Mouse (Mus musculus) forebrain, embryonic 15.5 days (tissue): ENCODE results near the gene Nmnat3. TPM values are rescaled to one million over a fixed set of nuclear protein-coding genes. Genes with fewer than 3 reads are reported as not detected.
A peak's percentile ranks its signal among the peaks of the same experiment; 100 is the strongest.

Source experiments
- ATAC-seq: fragments of 200-750 bp; cut with Nextera tagmentation; replicated peaks from 2 replicates; pipeline ENCODE4 v1.8.0; 2017; ENCODE audit warnings: mild to moderate bottlenecking, moderate TSS enrichment, moderate library complexity
- H3K27ac ChIP-seq: fragments of 300-500 bp; sonication (generic); replicated peaks from 2 replicates; pipeline ENCODE4 v1.5.1; 2015; ENCODE audit warnings: mild to moderate bottlenecking, inconsistent platforms
- H3K27me3 ChIP-seq: fragments of 300-500 bp; sonication (generic); 2 replicates; pipeline ENCODE4 v1.6.1; 2015; ENCODE audit warnings: inconsistent platforms
- H3K36me3 ChIP-seq: fragments of 300-500 bp; sonication (generic); 2 replicates; pipeline ENCODE4 v1.6.1; 2015; ENCODE audit warnings: mild to moderate bottlenecking, inconsistent platforms
- H3K4me1 ChIP-seq: fragments of 300-500 bp; sonication (generic); 2 replicates; pipeline ENCODE4 v1.6.1; 2015; ENCODE audit warnings: inconsistent platforms
- H3K4me2 ChIP-seq: fragments of 300-500 bp; sonication (generic); replicated peaks from 2 replicates; pipeline ENCODE4 v1.6.1; 2015; ENCODE audit warnings: mild to moderate bottlenecking, inconsistent platforms
- H3K4me3 ChIP-seq: fragments of 300-500 bp; sonication (generic); 2 replicates; pipeline ENCODE4 v1.5.1; 2015; ENCODE audit warnings: mild to moderate bottlenecking, inconsistent platforms
- H3K9ac ChIP-seq: fragments of 300-500 bp; sonication (generic); replicated peaks from 2 replicates; pipeline ENCODE4 v1.6.1; 2015; ENCODE audit warnings: mild to moderate bottlenecking, inconsistent platforms
- H3K9me3 ChIP-seq: fragments of 300-500 bp; sonication (generic); 2 replicates; pipeline ENCODE4 v1.6.1; 2016; ENCODE audit warnings: inconsistent platforms
- WGBS: fragments of 180-500 bp; shearing (Covaris S2); methylation state at CpG from one replicate; pipeline ENCODE4 v1.1.7; 2015; ENCODE audit warnings: mixed read lengths; 5-methylcytosine and 5-hydroxymethylcytosine counted together
- polyA plus RNA-seq: library from polyadenylated mRNA; unstranded; fragments of >200 nt; fragmentation: Nextera tagmentation; extraction: Ambion mirVana; gene quantifications from 2 replicates; pipeline ENCODE4 v1.2.1, GENCODE M21; 2015

The Nmnat3 gene
- polyA plus RNA-seq, 1 experiment from 2014 or later = 2.5 TPM

DNA sequence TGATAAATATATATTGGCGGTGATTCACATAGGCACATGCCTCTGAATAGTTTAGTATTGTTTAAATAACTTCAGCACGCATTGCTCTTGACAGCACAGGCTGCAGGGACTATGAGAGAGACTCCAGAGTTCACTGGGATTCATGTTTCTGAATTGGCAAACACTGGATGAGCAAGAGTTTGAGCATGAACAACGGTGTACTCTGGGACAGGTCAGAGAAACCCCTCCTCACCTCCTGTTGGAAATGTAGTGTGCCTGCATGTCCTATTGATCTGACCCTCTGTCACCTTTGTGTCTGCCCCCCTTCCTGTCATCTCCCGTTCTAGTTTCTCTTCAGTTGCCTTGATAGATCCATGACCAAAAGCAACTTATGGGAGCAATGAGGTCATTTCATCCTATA lies 128.2 kb downstream of the Nmnat3 start:
- Histone ChIP-seq H3K27me3 (no peaks in the 10 kb centered on the region), H3K4me3 (no peak overlapping the region), H3K4me2 (no peak overlapping the region), H3K9me3 (no peaks in the 10 kb centered on the region), H3K36me3 (no peaks in the 10 kb centered on the region), H3K27ac (no peak overlapping the region), H3K4me1 (no peaks in the 10 kb centered on the region), H3K9ac (no peak overlapping the region)
- WGBS = 86% methylated on average over 4 of the region's 4 CpGs
- ATAC-seq = no peak

DNA sequence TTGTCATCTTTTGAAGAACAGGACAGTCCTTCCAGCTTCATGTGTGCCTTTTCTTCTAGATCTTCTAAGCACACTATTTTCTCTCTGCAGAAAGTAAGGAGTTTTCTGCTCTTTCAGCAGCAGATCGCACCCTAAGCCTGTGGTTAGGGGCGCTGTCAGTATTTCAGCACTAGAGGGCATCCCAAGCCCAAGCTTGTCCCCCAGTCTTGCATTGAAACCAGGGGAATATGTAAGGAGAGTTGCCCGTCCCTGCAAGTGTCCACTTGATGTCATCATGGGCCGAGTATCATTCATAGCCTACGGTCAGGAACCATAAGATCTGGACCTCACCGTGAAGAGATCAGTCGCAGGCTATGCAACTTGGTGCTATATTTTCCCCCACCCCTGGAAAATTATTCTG lies 130.7 kb downstream of the Nmnat3 start:
- 43% methylated on average over 7 of the region's 7 CpGs for whole genome bisulfite sequencing
- 0 out of 2 replicates have a peak, but pooled peaks have one; percentile 48 for ATAC-seq

DNA sequence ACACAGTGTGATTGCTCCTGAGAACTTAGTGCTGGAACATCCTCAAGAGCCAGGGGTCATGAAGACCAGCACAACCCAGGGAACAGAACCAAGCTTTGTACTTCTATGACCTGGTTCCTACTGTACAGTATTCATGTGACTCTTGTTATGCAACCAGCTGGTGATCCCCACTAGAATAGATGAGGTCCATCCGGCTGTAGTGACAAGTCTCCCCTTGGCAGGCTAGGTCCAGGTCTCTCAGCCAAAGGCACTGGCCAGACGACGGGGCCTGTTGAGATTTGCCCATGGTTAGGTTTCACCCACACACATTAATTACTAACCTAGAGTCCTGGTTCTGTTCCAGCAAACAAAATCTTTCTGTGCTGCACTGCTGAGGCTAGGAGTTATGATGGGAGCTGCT lies 131.1 kb downstream of the Nmnat3 start:
- H3K27ac ChIP-seq = no peak overlapping the region
- no peaks in the 10 kb centered on the region for H3K36me3 ChIP-seq
- ATAC-seq = no peak
- 90% methylated on average over 3 of the region's 3 CpGs for WGBS
- no peaks in the 10 kb centered on the region for H3K27me3 ChIP-seq
- H3K4me3 ChIP-seq = no peak overlapping the region
- H3K9ac ChIP-seq = no peak overlapping the region
- H3K4me2 ChIP-seq = no peak overlapping the region
- no peaks in the 10 kb centered on the region for H3K4me1 ChIP-seq
- H3K9me3 ChIP-seq = no peaks in the 10 kb centered on the region

More for the DNA sequence above, 130.7 kb downstream of the Nmnat3 start:
- Histone ChIP-seq H3K27me3 (no peaks in the 10 kb centered on the region), H3K4me3 (no peak overlapping the region), H3K27ac (no peak overlapping the region), H3K36me3 (no peaks in the 10 kb centered on the region), H3K4me1 (no peaks in the 10 kb centered on the region), H3K9ac (no peak overlapping the region), H3K9me3 (no peaks in the 10 kb centered on the region), H3K4me2 (no peak overlapping the region)

DNA sequence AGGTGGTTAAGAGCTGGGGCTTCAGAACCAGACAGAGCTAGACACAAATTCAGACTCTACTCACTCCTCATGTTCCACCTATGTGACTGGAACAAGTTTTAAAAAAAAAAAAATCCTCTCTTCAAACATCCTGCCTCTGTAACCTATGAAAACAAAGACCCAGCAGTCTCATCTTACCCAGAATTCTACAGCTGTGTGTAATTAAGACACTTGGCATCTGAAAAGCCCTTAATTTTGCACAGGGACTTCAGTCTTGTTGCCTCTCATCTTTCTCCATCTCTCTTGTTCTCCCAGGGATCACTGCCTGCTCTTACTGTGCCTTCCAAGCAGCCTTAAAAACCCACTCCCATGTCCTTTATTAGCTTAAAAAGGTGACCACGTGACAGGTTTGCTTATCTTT lies 133.4 kb downstream of the Nmnat3 start:
- Histone ChIP-seq H3K4me1 (peaks cover 9% of the 10 kb centered on the region), H3K9ac (no peak overlapping the region), H3K27me3 (0 out of 2 replicates have a peak, but pooled peaks cover 4% of the 10 kb centered on the region), H3K9me3 (no peaks in the 10 kb centered on the region), H3K27ac (no peak overlapping the region), H3K4me3 (no peak overlapping the region), H3K36me3 (no peaks in the 10 kb centered on the region), H3K4me2 (no peak overlapping the region)
- no peak for ATAC-seq
- 71% methylated on average over 1 of the region's 1 CpGs for WGBS

DNA sequence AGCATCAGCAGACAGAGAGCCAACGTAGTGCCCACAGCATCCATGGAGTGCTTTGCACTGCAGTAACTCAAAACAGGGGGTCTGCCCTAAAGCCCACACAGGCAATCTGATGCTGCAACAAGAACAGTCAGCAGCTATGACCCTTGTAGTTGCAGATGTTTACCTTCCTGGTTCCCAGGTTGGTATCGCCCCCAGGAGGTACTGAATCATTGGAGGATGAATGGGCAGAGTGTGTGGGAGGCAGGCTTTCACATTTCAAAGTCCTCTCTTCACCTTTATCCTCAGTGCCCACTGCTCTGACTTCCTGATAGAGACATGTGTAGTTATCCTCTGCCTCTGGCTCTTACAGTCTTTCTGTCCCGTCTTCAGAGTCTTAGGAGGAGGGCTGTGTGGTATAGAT lies 134.7 kb downstream of the Nmnat3 start:
- H3K27me3 ChIP-seq = 0 out of 2 replicates have a peak, but pooled peaks cover 4% of the 10 kb centered on the region

DNA sequence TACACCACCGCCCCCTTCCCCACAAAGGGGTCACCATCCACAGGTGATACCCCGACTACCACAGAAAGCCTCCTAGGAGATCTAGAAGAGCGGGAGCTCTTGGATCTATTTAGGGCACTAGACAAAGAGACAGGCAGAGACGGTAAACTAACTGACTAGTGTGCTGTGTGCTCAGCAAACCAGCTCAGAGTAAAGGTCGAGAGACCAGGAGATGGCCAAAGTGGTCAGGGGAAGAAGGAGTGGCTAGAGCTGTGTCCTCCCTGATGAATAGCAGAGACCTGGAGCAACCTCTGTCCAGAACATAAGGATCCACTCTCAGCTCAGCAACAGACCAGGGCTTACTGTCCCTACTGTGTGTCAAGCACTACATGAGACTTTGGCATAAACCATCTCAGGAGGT lies 135.4 kb downstream of the Nmnat3 start, which contains the start of gene Rbp1:
Gene Rbp1, plus strand, starts transcription at position 306 of the 400 bp plus-strand sequence.
- 0 out of 2 replicates have a peak, but pooled peaks cover 4% of the 10 kb centered on the region for H3K27me3 ChIP-seq
- H3K9me3 ChIP-seq = no peaks in the 10 kb centered on the region
- no peak within 1 kb of the TSS for H3K27ac ChIP-seq
- peaks cover 9% of the 10 kb centered on the region for H3K4me1 ChIP-seq
- no peak within 1 kb of the TSS for H3K4me3 ChIP-seq
- WGBS = 86% methylated on average over 5 of the region's 5 CpGs
- no peak within 1 kb of the TSS for H3K4me2 ChIP-seq
- no peaks in the 10 kb centered on the region for H3K36me3 ChIP-seq
- no peak for ATAC-seq
- H3K9ac ChIP-seq = no peak within 1 kb of the TSS

More for the DNA sequence above, 134.7 kb downstream of the Nmnat3 start:
- 69% methylated on average over 3 of the region's 3 CpGs for WGBS
- no peak for ATAC-seq
- H3K4me3 ChIP-seq = no peak overlapping the region
- H3K4me1 ChIP-seq = peaks cover 9% of the 10 kb centered on the region
- H3K9ac ChIP-seq = no peak overlapping the region
- no peak overlapping the region for H3K27ac ChIP-seq
- H3K36me3 ChIP-seq = no peaks in the 10 kb centered on the region
- no peak overlapping the region for H3K4me2 ChIP-seq
- H3K9me3 ChIP-seq = no peaks in the 10 kb centered on the region

DNA sequence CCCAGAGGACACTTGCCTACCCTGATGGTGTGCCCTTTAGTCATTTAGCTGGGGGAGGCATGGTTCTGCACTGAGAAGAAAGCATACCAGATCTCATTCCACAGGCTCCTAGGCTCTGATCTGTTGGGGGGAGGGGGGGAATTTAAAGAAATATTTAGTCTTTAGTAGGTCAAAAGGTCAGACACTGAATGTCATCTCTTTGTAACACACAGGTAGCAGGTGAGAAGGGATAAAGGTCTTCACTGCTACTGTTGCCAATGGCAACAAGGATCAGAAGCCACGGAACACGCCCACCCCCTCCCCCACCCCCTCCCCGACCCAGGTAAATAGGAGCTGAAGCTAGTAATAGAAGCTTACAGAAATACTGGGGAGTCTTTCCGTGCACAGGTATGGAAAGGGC lies 136.5 kb downstream of the Nmnat3 start:
- Histone ChIP-seq H3K9me3 (no peaks in the 10 kb centered on the region), H3K4me1 (peaks cover 17% of the 10 kb centered on the region), H3K27ac (no peak overlapping the region), H3K27me3 (0 out of 2 replicates have a peak, but pooled peaks cover 4% of the 10 kb centered on the region), H3K36me3 (no peaks in the 10 kb centered on the region), H3K9ac (no peak overlapping the region), H3K4me3 (no peak overlapping the region), H3K4me2 (peak overlapping the region; percentile 86; the same call in 1 of the 2 replicates)
- WGBS = 14% methylated on average over 4 of the region's 4 CpGs
- ATAC-seq = no peak

DNA sequence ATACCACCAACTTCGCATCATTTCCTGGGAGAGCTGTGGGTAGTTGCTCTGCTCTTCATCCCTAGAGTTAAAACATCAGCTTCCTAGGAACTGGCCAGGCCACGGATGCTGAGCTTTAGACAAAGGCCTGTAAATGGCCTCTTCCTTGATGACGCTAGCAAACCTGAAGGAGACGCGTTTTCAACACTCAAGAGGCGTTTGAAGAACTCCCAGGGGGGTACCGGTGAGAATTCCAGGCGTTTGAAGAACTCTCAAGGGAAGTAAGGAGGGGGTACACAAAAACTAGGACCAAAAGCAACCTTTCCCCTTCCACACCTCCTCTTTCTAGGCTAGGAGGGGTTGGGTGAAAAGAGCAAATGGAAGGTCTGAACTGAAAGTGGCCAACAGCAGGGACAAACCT lies 137.1 kb downstream of the Nmnat3 start:
- ATAC-seq = 0 out of 2 replicates have a peak, but pooled peaks have one; percentile 3
- 3% methylated on average over 8 of the region's 8 CpGs for WGBS
- Histone ChIP-seq H3K4me2 (peak overlapping the region; percentile 86), H3K36me3 (no peaks in the 10 kb centered on the region), H3K9ac (peak overlapping the region; percentile 70; the same call in 1 of the 2 replicates), H3K4me1 (peaks cover 23% of the 10 kb centered on the region), H3K27ac (no peak overlapping the region), H3K27me3 (0 out of 2 replicates have a peak, but pooled peaks cover 4% of the 10 kb centered on the region), H3K4me3 (peak overlapping the region; percentile 59), H3K9me3 (no peaks in the 10 kb centered on the region)

DNA sequence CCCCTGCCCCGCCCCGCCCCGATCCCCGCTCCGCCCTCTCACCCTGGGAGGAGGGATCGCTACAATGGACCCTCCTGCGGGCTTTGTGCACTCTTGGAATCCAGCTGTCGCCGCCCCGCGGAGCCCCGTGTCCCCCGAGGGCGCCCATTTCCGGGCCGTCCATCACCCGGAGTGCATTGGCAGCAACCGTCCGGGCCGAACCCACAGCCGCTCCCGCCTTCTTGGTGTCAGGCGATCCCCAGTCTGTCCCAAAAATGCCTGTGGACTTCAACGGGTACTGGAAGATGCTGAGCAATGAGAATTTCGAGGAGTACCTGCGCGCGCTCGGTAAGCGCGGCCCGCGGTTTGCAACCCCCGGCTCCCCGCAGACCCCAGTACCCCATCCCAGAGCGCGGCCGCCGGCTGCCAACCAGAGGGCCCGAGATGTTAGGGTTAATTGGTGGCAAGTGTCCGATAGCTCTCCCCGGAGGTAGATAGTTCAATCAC lies 137.5 kb downstream of the Nmnat3 start:
- ATAC-seq = peak; percentile 42
- H3K9me3 ChIP-seq = no peaks in the 10 kb centered on the region
- peaks cover 27% of the 10 kb centered on the region for H3K4me1 ChIP-seq
- peak overlapping the region; percentile 86 for H3K4me2 ChIP-seq
- H3K27ac ChIP-seq = peak overlapping the region; percentile 32; the same call in 1 of the 2 replicates
- peak overlapping the region; percentile 70 for H3K9ac ChIP-seq
- H3K27me3 ChIP-seq = 0 out of 2 replicates have a peak, but pooled peaks cover 4% of the 10 kb centered on the region
- H3K4me3 ChIP-seq = peak overlapping the region; percentile 59
- H3K36me3 ChIP-seq = no peaks in the 10 kb centered on the region
- WGBS = under 1% methylated on average over 42 of the region's 42 CpGs

DNA sequence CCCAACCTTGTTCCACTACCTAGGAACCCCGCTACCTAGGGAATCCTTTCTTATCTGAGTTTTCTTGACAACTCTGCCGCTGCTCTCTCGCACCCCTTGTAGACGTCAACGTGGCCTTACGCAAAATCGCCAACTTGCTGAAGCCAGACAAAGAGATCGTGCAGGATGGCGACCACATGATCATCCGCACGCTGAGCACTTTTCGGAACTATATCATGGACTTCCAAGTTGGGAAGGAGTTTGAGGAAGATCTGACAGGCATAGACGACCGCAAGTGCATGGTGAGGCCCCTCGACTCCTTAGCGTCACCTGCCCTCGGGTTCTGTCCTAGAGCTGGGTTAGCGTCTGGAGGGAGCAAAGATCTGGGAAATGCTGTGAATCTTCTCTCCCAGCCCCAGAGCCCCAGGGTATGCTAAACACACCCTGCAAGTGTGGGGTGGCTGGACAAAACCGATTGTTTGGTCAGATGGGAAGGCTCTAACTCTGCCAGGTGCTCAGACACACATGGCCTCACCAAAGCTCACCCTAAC lies 138.2 kb downstream of the Nmnat3 start:
- no peak overlapping the region for H3K27ac ChIP-seq
- peak overlapping the region; percentile 70; the same call in 1 of the 2 replicates for H3K9ac ChIP-seq
- peaks cover 31% of the 10 kb centered on the region for H3K4me1 ChIP-seq

DNA sequence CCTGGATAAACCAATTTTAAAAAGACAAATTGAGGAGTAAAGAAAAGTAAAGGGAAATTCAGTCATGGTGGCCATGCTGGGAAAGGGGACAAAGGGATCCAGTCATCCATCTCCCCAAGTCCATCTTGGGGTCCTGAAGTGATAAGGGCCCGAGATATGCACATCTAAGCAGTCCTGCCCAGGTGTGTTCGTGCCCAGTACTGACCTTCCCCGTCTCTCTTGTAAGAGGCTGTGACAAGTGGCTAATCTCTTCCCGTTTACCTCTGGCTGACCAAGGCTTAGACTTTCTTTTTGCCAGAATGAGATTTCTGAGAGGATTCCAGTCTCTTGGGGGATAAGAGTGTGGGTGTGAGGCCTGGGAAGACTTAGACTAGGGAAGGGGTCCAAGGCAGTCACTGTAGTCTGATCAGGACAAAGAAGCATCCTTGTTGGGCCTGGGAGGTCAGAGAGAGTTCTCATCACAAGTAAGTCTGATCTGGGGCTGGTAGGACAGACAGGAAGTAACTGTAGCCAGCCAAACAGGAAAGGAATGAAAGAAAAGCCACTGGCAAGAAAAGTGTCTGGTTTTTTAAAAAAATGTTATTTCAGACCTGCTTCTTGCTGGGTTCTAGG lies 140.8 kb downstream of the Nmnat3 start:
- no peaks in the 10 kb centered on the region for H3K9me3 ChIP-seq
- H3K4me2 ChIP-seq = no peak overlapping the region
- no peaks in the 10 kb centered on the region for H3K36me3 ChIP-seq
- no peak for ATAC-seq
- whole genome bisulfite sequencing = 77% methylated on average over 4 of the region's 4 CpGs
- H3K4me3 ChIP-seq = no peak overlapping the region
- peaks cover 31% of the 10 kb centered on the region for H3K4me1 ChIP-seq
- 0 out of 2 replicates have a peak, but pooled peaks cover 4% of the 10 kb centered on the region for H3K27me3 ChIP-seq
- no peak overlapping the region for H3K9ac ChIP-seq
- no peak overlapping the region for H3K27ac ChIP-seq

More for the DNA sequence above, 138.2 kb downstream of the Nmnat3 start:
- 11% methylated on average over 19 of the region's 19 CpGs for WGBS
- Histone ChIP-seq H3K27me3 (0 out of 2 replicates have a peak, but pooled peaks cover 4% of the 10 kb centered on the region), H3K9me3 (no peaks in the 10 kb centered on the region), H3K4me2 (peak overlapping the region; percentile 86), H3K4me3 (peak overlapping the region; percentile 59), H3K36me3 (no peaks in the 10 kb centered on the region)
- ATAC-seq = 0 out of 2 replicates have a peak, but pooled peaks have one; percentile 9

DNA sequence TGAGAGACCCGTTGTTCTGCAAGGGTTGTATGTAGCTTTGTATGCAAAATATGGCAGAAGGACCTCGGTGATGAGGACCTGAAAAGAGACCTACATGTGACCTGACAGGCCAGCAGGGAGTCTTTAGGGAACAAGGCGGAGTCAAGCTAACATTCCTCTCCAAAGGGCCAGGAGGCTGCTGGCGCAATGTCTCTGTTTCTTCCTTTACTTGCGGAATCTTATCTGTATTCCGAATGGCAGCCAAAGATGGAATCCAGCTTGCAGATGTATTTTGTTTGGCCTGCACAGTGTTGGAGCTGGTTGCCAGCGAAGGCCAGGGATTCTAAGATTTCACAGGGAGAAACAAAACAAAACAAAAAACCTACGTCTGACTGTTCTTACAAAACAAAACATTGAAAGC lies 141.5 kb downstream of the Nmnat3 start:
- 64% methylated on average over 8 of the region's 8 CpGs for WGBS
- Histone ChIP-seq H3K27ac (no peak overlapping the region), H3K4me2 (no peak overlapping the region), H3K36me3 (no peaks in the 10 kb centered on the region), H3K4me3 (no peak overlapping the region), H3K27me3 (0 out of 2 replicates have a peak, but pooled peaks cover 4% of the 10 kb centered on the region), H3K9ac (no peak overlapping the region), H3K9me3 (no peaks in the 10 kb centered on the region), H3K4me1 (peaks cover 31% of the 10 kb centered on the region)
- ATAC-seq = no peak
